Mouse (Mus musculus) cerebellum, adult 2 months (tissue): Measurements from ENCODE around the gene Birc2.

Experiments
- CTCF ChIP-seq: fragments of 200-500 bp; IDR thresholded peaks from 2 replicates; pipeline ENCODE4 v1.5.1; 2011; ENCODE audit warnings: low read depth, mild to moderate bottlenecking, control low read depth, low read length, moderate library complexity, borderline replicate concordance; ENCODE audit not compliant: insufficient read depth
- POLR2A ChIP-seq: fragments of 200-500 bp; IDR thresholded peaks from 2 replicates; pipeline ENCODE4 v1.6.1; 2011; ENCODE audit warnings: low read length, control low read depth, borderline replicate concordance; ENCODE audit not compliant: insufficient read depth

GRCm38 (mm10) chr9:7884346-7884745, 47.5 kb upstream of the Birc2 start:
- TF ChIP-seq CTCF (no peak), POLR2A (no peak)
